Mouse (Mus musculus): ENCODE measurements around the gene Lipt2.

Gene Lipt2

DNA sequence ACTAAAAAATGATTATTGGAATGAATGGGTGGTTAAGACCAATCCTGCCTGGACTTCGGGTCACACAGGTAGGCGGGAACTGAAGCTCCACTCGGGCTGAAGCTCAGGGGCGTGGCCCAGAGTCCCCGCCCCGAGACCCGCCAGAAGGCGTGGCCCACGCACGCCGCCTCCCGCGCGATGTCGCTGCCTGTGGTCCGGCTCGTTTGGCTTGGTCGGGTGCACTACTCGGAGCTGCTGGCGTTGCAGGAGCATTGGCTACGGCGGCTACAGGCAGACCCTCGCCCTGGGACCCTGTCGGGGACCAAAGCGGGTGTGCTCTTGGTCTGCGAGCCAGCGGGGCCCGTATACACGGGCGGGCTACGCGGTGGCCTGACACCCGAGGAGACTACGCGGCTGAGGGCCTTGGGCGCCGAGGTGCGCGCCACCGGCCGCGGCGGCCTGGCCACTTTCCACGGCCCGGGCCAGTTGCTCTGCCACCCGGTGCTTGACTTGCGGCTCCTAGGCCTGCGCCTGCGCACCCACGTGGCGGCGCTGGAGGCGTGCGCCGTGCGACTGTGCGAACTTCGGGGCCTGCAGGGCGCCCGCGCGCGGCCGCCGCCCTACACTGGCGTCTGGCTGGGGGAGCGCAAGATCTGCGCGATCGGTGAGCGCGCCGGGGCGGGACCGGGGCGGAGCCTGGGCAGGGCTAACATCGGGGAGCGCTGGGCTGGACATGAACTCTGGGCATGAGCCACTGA is at the start of gene Lipt2:
Gene Lipt2 (plus strand): TSS at position 173 of the 737 bp plus-strand sequence.
- peak; percentile 78 for DNase-seq (ENCODE audit: low read depth)

DNA sequence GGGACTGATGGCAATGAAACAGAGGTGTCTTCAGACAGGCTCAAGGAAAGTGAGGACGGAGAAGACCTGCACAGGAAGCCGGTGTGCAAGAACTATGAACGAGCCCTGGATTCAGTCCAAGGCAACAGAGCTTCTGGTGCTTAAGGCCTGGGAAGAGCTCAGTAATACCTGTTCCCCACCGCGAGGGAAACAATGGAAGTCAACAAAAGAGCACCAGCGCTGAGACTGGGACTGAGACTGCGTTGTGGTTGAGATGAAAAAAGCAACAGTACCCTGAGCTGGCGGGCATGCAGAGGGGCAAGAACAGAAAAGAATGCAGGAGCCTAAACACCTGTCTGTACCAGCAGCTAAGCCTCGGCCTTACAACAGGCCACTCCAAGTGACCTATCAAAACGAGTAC is 47.6 kb upstream of the Lipt2 start:
- DNase-seq (ENCODE audit: low read depth): no peak

DNA sequence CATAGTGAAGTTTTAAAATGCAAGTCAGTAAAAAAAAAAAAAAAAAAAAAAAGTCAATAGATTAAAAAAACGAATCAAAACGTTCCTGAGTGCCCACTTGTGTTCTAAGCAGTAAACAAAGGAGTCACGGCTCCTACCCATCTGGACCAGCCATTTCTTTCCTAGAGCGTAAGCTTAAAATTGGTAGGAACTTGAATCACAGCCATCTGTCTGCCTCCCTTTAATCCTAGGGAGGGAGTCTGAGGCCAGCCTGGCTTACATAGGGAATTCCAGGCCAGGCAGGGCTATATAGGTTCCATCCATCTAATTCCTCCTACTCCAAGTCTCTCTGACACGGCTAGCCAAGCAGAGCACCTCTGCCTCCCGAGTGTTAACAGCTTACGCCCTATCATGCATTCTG is 45.3 kb upstream of the Lipt2 start:
- no peak for DNase-seq (ENCODE audit: low read depth)

DNA sequence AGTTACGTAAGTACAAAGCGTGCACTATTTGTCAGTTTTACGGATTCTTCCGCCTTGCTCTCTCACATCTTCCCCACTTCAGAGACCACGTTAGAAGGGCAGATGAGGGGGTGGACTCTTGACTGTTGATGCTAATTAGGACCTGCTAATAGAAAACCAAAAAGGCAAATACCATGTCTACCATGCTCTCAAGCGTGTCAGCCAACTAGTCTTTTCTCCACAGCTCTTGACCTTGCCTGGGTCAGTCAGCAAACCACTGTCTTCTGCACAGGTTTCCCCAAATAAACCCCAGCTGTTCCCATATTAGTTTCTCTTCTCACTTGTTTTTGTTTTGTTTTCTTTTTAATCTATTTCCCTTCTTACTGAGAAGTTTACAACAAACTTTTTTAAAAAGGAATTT is 44.8 kb upstream of the Lipt2 start:
- DNase-seq (ENCODE audit: low read depth): no peak

DNA sequence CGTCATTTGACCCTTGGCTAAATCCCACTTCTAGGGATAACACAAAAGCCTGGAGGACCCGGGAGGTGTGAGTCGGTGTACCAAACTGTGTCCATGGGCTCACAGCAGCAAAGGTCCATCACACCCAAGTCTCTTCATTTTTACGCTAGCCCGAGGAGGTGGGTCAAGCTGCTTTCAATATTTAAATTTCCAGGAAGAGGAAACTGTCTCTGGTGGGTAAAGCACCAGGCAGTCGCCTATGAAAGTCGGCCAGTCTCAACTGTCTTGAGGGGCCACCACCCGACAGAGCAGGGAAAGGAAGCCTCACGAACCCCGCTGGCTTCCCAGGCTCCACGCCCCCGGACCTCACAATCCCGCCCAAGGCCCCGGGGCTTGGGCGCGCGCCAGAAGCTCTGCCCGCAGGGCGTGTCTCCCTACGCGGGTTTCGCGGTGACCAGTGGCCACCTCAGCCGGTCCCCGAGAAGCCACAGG is 38.3 kb upstream of the Lipt2 start:
- peak; percentile 43 for DNase-seq (ENCODE audit: low read depth)

DNA sequence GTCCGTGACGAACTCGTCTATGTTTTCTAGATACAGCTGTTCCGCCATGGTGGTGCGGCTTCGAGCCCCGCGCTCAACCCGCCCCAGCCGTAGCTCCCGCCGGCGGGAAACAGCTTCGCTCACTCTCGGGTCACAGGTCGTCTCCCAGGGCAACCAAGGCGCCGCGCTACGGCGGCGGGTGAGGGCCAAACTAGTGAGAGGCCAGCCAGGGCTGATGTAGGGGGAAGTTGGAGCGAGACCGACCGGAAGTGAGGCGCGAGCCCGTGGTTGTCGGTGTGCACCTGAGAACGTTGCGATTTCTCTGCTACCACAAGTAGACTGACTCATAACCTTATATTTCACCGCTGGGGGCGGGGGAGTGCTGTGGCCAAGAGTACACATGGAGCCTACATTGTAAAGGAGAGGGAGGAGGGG is 37.7 kb upstream of the Lipt2 start, which contains the start of gene Pold3:
Gene Pold3 (minus strand): TSS at position 190 of the 414 bp plus-strand sequence.
- peak; percentile 98 for DNase-seq (ENCODE audit: low read depth)

DNA sequence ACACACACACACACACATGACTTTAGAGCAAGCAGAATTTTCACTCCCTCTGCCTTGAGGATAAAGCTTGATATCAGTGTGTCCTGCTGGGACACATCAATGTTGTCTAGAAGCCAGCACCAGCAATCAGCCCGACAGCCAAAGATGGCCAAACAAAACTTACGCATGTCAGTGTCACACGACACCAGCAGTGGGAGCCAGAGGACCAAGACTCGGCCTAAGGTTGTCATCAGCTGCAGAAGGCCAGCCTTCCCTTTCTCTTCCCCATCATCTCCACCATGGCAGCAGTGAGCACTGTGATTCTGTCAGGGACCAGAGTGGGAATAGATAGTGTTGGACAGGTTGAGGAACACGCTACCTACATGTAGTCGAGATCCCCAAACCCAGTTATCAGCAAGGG is 35.6 kb upstream of the Lipt2 start:
- peak; percentile 51 for DNase-seq (ENCODE audit: low read depth)

DNA sequence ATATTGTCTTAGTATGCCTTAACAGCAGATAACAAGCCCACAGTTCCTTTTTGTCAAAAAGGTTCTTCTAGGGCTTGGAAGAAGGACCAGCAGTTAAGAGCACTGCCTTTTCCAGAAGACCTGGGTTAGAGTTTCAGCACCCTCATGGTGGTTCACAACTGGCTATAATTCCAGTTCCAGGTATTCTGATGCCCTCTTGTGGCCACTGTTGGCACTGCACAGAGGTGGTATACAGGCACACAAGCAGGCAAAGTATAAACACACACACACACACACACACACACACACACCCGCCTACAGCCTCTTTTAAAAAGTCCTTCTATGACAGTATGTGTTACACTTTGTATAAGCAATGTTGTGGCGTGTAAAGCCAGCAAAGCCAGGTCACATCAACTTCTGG is 34.9 kb upstream of the Lipt2 start:
- peak; percentile 53 for DNase-seq (ENCODE audit: low read depth)

DNA sequence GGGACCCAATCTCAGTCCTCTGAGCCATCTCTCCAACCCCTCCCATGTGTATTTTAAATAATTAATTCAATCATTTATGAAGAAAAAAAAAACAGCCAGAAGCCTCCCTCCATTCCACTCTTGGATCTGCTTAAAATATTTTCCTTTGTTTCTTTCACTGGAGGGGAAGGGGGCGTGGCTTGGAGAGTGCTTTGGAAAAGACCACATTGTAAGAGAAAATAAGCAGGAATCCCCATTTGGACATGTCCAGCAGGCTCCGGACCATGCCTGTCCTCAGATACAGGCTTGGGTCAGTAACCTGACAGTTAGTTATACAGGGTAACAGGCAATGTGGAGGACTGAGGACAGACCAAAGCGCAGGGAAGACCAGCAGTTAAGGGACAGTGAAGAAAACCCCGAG is 33.9 kb upstream of the Lipt2 start:
- no peak for DNase-seq (ENCODE audit: low read depth)

DNA sequence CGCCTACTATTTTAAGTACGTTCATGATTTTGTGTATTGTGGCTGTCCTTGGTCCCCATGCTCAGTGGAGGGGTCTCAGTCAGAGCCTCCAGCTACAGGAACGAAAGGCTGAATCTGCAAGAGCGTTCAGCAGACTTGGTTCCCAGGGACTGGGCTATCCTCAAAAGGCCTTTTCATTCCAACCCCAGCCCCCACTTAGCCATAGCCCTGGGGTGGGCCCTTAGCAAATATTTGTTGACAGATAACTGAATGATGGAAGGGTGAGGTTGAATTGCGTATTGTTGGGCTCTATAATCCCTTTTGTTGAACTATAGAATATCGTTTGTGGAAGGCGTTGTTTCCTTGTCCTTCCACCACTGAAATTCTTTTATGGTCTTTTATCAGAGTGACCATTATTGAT is 32.6 kb upstream of the Lipt2 start:
- DNase-seq (ENCODE audit: low read depth): no peak

DNA sequence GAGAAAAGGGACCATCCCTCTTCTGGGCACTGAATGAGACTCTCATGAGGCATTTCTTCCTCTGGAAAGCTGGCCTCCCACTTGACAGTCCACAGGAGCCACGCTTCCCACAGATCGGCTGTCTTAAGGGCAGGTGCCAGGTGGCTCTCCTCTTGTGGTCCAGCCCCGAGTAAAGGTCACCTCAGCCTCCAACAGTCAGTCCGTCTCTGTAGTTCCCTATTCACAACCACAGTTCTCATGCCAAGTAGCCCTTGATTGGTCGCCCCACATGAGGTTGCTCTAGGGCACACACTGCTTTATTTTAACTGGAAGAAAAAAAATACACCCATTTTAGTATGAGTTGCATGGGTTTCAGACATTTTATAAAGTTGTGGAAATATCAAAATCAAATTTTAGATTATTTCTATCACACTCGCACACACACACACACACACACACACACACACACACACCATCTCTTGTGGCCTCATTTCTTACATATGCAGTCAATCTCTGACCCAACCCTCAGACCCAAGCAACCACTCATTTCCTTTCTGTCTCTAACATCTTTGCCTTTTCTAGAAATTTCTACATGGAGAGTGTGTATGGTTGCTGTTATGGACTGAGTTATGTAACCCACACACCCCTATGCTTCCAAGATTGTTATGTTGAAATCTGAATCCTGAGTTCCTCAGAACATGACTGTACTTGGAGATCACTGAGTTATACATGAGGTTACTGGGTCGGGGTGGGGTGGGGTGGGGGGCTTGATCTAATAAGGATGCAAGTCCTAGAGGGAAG is 30.6 kb upstream of the Lipt2 start:
- DNase-seq (ENCODE audit: low read depth): no peak

DNA sequence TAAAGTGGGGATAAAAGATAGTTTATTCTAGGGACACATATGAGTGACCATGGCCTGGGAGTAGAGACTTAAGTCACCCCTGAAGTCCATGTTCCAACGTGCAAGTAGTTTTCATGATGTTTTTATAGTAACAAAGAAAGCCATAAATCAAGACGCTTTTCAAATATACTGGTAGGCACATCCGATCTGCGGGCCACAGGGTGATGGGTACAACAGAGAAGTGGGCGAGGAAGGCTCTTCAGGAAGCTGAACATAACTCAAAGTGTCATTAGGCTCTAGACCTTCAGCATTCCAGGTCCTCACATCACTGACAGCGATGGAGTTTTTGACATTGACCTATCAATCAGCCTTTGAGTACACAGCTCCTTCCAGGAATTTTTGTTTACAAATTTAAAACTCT is 28.5 kb upstream of the Lipt2 start:
- no peak for DNase-seq (ENCODE audit: low read depth)

DNA sequence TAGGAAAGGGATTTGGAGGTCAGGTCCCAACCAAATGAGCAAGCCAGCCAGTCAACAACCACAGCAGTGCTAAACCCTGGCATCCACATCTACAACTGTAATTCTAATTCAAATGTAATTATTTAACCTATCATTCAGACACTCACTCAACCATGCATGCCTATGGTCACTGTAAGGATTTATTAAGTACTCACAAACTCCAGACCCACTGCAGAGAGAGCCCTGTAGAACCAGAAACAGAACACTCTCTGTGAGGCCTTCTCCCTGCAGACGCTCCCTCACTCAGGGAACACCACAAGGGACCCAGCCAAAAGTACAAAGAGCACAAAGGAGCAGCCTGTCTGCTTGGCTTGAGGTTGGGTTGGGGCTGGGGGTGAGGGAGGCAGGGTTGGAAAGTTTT is 26.7 kb upstream of the Lipt2 start:
- no peak for DNase-seq (ENCODE audit: low read depth)

DNA sequence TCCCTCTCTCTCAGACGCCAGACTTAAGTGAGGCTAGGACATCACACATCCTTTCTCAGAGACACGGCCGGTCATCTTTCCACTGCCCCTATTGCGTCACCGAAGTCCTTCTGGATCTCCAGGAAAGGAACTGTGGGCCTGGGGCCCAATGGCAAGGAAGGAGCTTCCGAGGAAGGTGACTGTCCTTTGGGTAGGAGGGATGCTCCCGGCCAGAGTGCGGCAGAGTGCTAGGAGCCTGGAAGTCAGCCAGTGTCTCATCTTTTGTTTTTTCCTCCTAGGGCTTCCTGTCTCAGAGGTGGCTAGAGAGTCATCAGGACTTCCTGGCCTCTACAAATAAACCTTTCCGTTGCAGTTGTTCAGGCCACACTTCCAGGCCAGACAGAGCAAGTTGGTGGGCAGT is 22.0 kb upstream of the Lipt2 start:
- DNase-seq (ENCODE audit: low read depth): no peak

DNA sequence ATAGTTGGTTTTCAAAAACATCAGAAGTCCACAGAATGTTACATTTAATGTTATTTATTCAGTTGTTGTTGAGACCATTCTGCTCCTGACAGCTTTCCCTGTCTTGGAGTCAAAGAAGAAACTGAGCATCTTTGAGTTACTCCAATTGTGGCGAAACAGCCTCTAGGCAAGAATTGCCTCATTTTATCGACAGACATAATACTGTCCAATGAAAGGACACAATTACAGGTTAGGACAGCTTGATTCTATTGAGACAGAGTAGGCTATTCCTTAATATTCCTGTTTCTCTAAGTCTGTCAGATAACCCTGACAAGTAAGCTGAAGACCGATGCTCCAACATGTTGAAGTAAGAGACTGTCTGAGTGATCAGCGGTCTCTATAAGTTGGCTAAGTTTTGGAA is 21.0 kb upstream of the Lipt2 start:
- DNase-seq (ENCODE audit: low read depth): no peak

DNA sequence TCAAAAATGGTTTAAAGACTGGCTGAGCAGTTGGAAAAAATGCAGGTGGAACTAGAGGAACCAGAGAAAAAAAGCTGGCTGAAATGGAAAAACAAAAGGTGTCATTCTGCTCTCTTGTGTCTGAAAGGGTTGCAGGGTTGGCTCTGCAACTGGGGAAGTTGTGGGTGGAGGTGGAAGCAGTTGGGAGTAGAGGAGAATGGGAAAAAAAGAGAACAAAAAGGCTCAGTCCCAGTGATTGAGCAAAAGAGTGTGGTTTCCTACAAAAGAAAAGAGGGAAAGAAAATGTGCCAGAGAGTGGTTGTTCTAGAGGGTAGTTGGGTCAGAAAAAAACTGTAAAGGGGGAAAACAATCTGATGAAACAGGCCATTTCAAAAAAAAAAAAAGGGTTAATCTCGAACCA is 18.5 kb upstream of the Lipt2 start:
- DNase-seq (ENCODE audit: low read depth): no peak

DNA sequence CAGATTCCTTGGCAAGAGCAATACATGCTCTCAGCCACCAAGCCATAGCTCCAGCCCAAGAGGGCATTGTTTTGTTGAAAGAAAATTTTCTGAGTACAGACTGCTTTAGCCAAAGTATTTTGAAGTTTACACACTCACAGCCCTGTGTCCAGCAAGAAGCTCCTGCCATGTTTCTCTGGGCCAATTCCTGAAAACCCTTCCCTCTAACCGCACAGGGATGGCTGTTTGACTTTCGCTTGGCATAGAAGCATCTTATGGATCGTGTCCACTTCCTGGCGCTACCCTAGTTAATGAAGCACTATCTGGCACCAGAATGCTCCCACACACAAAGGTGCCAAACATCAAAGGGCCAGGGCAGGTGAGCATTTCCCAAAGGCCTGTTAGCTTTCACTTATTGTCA is 10.5 kb upstream of the Lipt2 start:
- DNase-seq (ENCODE audit: low read depth): no peak

DNA sequence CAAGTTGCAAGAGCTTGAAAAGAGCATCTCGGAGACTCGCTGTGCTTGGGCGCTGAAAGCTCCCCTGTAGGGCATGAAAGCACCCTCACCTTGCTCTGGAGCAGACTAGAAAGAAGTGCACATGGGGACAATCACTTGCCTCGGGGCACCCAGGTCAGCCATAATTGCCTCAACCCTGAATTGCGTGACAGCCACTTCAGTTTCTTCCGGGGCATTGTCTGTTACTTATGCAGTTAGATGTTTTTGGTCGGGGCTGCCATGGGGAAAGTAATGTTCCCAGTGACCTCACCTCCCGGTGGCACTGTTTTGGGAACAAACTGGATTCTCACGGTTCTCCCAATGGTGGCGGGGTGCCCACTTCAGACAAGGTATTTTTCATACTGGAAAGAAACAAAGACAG is 9.0 kb upstream of the Lipt2 start:
- no peak for DNase-seq (ENCODE audit: low read depth)

DNA sequence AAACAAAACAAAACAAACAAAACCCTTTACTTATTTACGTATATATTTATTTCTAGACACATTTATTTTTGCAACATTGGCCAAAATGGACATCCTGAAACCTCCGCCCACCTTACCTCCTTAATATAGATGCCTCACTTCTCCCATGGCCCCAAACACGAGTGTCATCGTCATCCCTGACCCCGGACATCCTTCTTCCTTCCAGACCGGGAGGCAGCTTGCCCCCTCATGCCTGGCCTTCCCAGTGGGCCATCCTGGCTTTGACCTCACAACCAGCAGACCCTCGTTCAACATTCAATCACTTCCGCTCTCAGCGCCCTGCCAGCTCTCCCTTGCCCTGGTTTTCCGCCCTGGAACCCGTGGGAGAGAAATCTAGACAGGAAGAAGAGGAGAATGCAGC is 8.5 kb upstream of the Lipt2 start:
- no peak for DNase-seq (ENCODE audit: low read depth)

DNA sequence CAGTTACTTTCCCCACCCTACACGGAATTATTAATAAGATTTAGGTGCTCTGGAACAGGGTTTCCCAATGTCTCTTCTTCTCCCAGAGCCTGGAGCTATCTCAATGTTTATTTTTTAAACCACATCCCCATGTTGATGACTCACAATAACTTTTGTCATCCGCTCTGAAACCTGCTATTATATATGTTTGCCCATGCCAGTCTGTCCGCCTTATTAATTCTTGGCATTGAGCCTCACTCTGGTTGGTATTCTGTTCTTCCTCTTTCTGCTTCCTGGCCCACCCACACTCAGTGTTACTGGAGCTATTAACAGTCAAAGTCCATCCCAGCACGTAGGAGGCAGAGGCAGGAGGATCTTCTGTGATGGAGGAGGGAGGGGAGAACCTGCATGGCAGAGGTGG is 1.4 kb upstream of the Lipt2 start:
- DNase-seq (ENCODE audit: low read depth): no peak

DNA sequence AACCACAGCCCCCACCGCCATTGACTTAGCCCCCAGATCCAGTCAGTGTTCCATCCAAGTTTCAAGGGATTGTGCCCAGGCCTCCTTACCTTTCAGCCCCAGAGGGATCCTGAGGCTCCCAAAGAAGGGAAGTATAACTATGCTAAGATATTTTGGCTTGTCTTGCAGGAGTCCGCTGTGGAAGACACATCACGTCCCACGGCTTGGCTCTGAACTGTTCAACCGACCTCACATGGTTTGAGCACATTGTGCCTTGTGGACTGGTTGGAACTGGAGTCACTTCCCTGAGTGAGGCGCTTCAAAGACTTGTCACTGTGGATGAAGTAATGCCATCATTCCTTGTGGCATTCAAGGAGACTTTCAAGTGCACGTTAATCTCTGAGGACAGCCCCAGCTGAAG is 929 bp downstream of the Lipt2 start:
- no peak for DNase-seq (ENCODE audit: low read depth)

DNA sequence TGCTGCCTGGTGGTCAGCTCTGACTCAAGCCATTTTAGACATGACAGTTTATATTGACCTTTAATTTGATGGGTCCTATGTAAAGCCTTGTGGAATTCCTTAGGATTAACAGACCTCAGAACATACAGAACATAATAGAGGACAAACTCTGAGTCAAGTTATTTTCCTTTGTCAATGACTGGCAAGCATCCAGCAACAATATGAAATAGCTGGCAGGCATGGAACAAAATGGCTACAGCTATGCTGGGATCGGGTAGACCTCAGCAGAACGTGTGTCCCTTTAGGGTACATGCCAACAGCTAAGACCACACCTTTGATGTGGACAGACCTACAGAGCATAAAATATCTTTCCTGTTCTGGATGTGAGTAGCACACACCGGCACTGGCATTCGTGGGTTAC is 4.4 kb downstream of the Lipt2 start:
- DNase-seq (ENCODE audit: low read depth): no peak

DNA sequence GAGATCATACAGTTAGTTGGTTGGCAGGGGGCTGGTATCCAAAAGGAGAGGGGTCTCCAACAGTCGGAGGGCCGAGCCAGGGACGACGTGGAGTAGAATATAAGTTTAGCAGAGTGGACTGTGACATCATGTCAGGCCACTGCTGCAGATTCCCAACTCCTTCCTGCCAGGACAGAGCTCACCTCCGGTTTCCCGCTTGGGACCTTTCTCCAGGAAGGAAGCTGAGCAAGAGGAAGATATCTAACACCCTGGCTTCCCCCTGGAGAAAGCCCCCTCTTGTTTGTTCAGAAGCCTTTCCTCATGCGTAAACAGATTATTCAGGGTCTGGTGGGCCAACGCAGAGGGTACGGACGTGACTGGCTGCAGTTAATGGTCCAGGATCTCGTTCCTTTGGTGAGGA is 9.6 kb downstream of the Lipt2 start:
- DNase-seq (ENCODE audit: low read depth): no peak

DNA sequence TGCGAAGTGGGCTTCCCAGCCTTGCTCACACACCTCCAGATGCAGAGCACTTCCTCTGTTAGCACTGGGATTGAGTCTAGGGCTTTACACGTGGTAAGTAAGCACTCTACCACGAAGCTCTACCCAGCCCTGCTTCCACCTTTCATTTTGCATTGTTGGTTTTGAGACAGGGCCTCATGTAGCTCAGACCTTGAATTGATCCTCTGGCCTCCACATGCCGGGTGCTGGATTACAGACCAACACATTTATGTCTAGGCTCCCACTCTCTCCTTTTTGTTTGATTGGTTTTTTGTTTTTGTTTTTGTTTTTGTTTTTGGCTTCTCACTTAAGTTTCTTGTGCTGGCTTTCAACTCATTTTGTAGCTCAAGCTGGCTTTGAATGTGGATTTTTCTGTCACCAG is 11.7 kb downstream of the Lipt2 start:
- no peak for DNase-seq (ENCODE audit: low read depth)

Data from c-Kit-positive CD71-positive TER-119-negative erythroid progenitor cells, embryonic 14.5 days (primary cell).